In genomic region chr4:33570274-33570673, GRCm38 (mm10) we compare ENCODE assay signal across 15 mouse cellular contexts.
"Had no signal": no experiment of that assay in that cellular context is flagged by ENCODE, and none has a peak within 500 bp of the region (broad histone marks: within the 10 kb centered on the region; RNA-seq: fewer than 3 reads in every experiment).

No protein-coding gene starts in this region.

- H3K4me2 ChIP-seq: neural tube, embryonic 15.5 days; stomach, embryonic 15.5 days had no signal

- H3K9me3 ChIP-seq: neural tube, embryonic 15.5 days; stomach, embryonic 15.5 days had no signal

- H3K27me3 ChIP-seq: neural tube, embryonic 15.5 days; stomach, embryonic 15.5 days had no signal

- H3K4me1 ChIP-seq: neural tube, embryonic 15.5 days; stomach, embryonic 15.5 days had no signal

- DNase-seq: retina, postnatal 1 day; right cerebral cortex, adult 18-20 months; right cerebral cortex, postnatal 14 days; right cerebral cortex, postnatal 25 days; right cerebral cortex, postnatal 4 days; spleen, adult 18-20 months; thymus, adult 18-20 months; thymus, adult 2 months; thymus, postnatal 14 days; thymus, postnatal 25 days; thymus, postnatal 36 days; thymus, postnatal 4 days had no signal

- H3K9ac ChIP-seq: neural tube, embryonic 15.5 days; stomach, embryonic 15.5 days had no signal

- H3K36me3 ChIP-seq: neural tube, embryonic 15.5 days; stomach, embryonic 15.5 days had no signal

- H3K4me3 ChIP-seq: neural tube, embryonic 15.5 days; stomach, embryonic 15.5 days had no signal

- H3K27ac ChIP-seq: neural tube, embryonic 15.5 days; stomach, embryonic 15.5 days; stomach, postnatal 0 days had no signal
